Mouse (Mus musculus) lung, postnatal 0 days (tissue): Measurements from ENCODE around the gene Sft2d1.

ENCODE experiments used
- CTCF ChIP-seq: IDR thresholded peaks from 2 replicates; pipeline ENCODE4 v1.5.1; 2016; ENCODE audit warnings: antibody characterized with exemption, mild to moderate bottlenecking
- EP300 ChIP-seq: IDR thresholded peaks from 2 replicates; pipeline ENCODE4 v1.6.1; 2016; ENCODE audit warnings: antibody characterized with exemption, mild to moderate bottlenecking, control low read depth

DNA sequence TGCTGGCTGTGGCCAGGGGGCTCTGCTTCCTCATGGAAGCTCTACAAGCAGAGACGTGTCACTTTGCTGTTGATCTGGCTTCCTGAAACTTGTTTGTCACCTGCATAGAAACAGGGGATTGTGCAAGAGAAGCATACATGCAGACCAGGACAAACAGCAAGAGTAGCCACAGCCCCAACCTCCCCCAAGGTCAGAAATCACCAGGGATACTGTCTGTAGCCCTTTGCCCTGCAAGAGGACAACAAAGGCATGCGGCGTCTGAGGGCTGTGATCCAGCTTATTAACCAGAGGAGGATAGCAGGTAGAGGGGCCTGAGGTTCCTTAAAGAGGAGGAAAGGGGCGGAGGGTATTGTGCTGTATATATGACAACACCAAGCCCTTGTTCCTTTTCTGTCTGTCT is 34.8 kb upstream of the Sft2d1 start:
- TF ChIP-seq CTCF (no peak), EP300 (no peak)
